Mouse (Mus musculus) forebrain, embryonic 11.5 days (tissue): ENCODE data around the gene Dph5. TPM values are rescaled to one million over a fixed set of nuclear protein-coding genes. Genes with fewer than 3 reads are reported as not detected.
"Not testable (repeated sequence)": the region's sequence is repeated elsewhere in the genome, so short reads cannot be mapped to it uniquely, and the experiment has no call there.

ENCODE experiments used
- ATAC-seq: fragments of 200-750 bp; cut with Nextera tagmentation; replicated peaks from 2 replicates; pipeline ENCODE4 v1.8.0; 2017; ENCODE audit warnings: moderate TSS enrichment; ENCODE audit not compliant: low FRiP score
- DNase-seq: peaks from one replicate; pipeline ENCODE4 v3.0.0-alpha.2; 2017; ENCODE audit warnings: low spot score
- H3K27ac ChIP-seq: fragments of 300-500 bp; sonication (generic); 2 replicates; pipeline ENCODE4 v1.5.1; 2014; ENCODE audit warnings: low read depth, low read length
- H3K27me3 ChIP-seq: fragments of 300-500 bp; sonication (generic); 2 replicates; pipeline ENCODE4 v1.6.1; 2014; ENCODE audit warnings: mild to moderate bottlenecking, low read length, mixed read lengths; ENCODE audit not compliant: control insufficient read depth, insufficient read depth
- H3K36me3 ChIP-seq: fragments of 300-500 bp; sonication (generic); 2 replicates; pipeline ENCODE4 v1.6.1; 2014; ENCODE audit warnings: mild to moderate bottlenecking, low read length, moderate library complexity, mixed read lengths; ENCODE audit not compliant: control insufficient read depth, insufficient read depth
- H3K4me1 ChIP-seq: fragments of 300-500 bp; sonication (generic); replicated peaks from 2 replicates; pipeline ENCODE4 v1.6.1; 2014; ENCODE audit warnings: low read length, mixed read lengths; ENCODE audit not compliant: control insufficient read depth, insufficient read depth
- H3K4me2 ChIP-seq: fragments of 300-500 bp; sonication (generic); 2 replicates; pipeline ENCODE4 v1.6.1; 2014; ENCODE audit warnings: low read depth, mild to moderate bottlenecking, low read length, moderate library complexity, mixed read lengths; ENCODE audit not compliant: severe bottlenecking
- H3K4me3 ChIP-seq: fragments of 300-500 bp; sonication (generic); 2 replicates; pipeline ENCODE4 v1.5.1; 2014; ENCODE audit warnings: low read depth, low read length
- H3K9ac ChIP-seq: fragments of 300-500 bp; sonication (generic); 2 replicates; pipeline ENCODE4 v1.6.1; 2014; ENCODE audit warnings: low read length
- H3K9me3 ChIP-seq: fragments of 300-500 bp; sonication (generic); 2 replicates; pipeline ENCODE4 v1.6.1; 2016; ENCODE audit warnings: low read length, mixed read lengths; ENCODE audit not compliant: control insufficient read depth
- WGBS: fragments of 180-500 bp; shearing (Covaris S2); extraction: QIAGEN DNeasy Blood & Tissue Kit; methylation state at CpG from one replicate; pipeline ENCODE4 v1.1.7; 2014; 5-methylcytosine and 5-hydroxymethylcytosine counted together
- polyA plus RNA-seq: library from polyadenylated mRNA; unstranded; fragments of >200 nt; fragmentation: Nextera tagmentation; extraction: Ambion mirVana; gene quantifications from 2 replicates; pipeline ENCODE4 v1.2.1, GENCODE M21; 2014

Dph5 gene
- polyA plus RNA-seq, 1 experiment from 2014 or later: 30.8 TPM

DNA sequence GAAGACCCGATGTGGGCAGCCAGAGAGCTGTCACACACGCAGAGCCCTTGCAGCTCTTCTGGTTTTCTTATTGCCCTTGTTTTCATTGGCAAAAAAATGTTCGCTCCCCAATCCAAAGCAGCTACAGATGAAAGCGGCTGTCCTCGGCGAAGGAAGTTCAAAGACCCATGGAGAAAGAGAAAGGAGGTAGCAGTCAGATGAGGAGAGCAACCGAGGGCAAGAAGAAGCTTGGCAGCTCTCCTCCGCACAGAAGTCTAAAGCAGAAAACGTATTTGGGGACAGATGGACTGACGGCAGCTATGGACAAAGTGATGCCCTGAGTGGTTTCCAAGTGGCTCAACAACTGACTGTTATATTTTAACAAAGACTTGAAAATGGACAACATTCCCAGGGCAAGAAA, 32.1 kb upstream of the Dph5 start:
- no peak overlapping the region; the same call in 1 of the 2 replicates for H3K9ac ChIP-seq
- peak overlapping the region; percentile 62; the same call in 1 of the 2 replicates for H3K27ac ChIP-seq
- WGBS: 36% methylated on average over 10 of the region's 10 CpGs
- H3K9me3 ChIP-seq: no peaks in the 10 kb centered on the region
- H3K4me1 ChIP-seq: peaks cover 14% of the 10 kb centered on the region
- ATAC-seq (no peak), DNase-seq (no peak)
- no peaks in the 10 kb centered on the region for H3K27me3 ChIP-seq
- no peaks in the 10 kb centered on the region for H3K36me3 ChIP-seq
- no peak overlapping the region for H3K4me3 ChIP-seq
- no peak overlapping the region for H3K4me2 ChIP-seq

DNA sequence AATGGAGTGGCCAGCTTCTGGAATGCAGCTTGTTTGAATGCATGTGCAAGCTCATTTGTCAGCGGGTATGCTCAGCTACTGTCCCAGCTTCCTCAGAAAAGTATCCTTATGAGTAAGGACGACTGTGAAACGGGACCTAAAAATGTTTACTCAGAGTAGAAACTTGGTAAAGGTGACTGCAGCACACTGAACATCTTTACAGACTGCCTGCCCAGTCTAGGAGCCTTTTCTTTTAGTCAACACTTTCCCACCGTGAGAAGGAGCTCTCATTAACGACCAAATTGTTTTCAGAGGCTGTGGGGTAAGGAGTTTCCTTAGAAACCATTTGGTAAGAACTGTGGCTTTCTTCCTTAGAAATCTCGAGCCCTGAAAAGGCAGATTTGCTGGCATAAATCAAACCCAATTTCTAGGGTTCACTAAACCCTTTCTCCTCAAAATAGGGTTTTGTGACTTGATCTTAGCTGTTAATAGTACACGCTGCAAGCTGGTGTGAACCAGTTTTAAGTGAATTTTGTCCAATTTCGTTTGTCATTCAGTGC, 31.1 kb upstream of the Dph5 start:
- H3K9ac ChIP-seq: 0 out of 2 replicates have a peak overlapping the region, but pooled peaks have one; percentile 2
- no peaks in the 10 kb centered on the region for H3K36me3 ChIP-seq
- H3K4me3 ChIP-seq: no peak overlapping the region
- no peaks in the 10 kb centered on the region for H3K9me3 ChIP-seq
- H3K27ac ChIP-seq: peak overlapping the region; percentile 87
- peaks cover 14% of the 10 kb centered on the region for H3K4me1 ChIP-seq
- WGBS: 11% methylated on average over 8 of the region's 8 CpGs
- H3K4me2 ChIP-seq: peak overlapping the region; percentile 33; the same call in 1 of the 2 replicates
- ATAC-seq (peak; percentile 82), DNase-seq (peak; percentile 60)
- H3K27me3 ChIP-seq: no peaks in the 10 kb centered on the region

DNA sequence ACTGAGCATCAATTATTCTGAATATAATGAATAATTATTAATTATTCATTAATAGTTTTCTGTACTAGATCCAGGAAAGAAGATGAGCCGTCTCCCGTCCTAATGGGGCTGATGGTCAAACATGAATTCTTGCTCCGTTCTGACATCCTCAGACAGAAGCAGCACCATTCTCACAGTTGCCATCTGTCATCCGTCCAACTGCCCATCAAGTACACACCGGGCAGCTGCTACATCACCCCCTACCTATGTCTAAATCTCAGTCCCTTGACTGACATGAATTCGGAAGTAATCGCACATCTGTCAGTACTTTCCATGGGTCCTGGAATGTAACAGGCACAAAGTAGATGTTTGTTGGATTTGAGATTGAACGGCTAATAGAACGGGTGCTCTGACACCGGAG, 30.2 kb upstream of the Dph5 start:
- ATAC-seq: peak; percentile 28; the same call in 1 of the 2 replicates
- H3K27me3 ChIP-seq: no peaks in the 10 kb centered on the region
- no peaks in the 10 kb centered on the region for H3K36me3 ChIP-seq
- peak overlapping the region; percentile 75; the same call in 1 of the 2 replicates for H3K27ac ChIP-seq
- WGBS: 50% methylated on average over 10 of the region's 10 CpGs
- DNase-seq: no peak
- H3K4me3 ChIP-seq: no peak overlapping the region
- H3K4me1 ChIP-seq: peaks cover 14% of the 10 kb centered on the region
- no peaks in the 10 kb centered on the region for H3K9me3 ChIP-seq
- no peak overlapping the region for H3K4me2 ChIP-seq
- H3K9ac ChIP-seq: no peak overlapping the region

DNA sequence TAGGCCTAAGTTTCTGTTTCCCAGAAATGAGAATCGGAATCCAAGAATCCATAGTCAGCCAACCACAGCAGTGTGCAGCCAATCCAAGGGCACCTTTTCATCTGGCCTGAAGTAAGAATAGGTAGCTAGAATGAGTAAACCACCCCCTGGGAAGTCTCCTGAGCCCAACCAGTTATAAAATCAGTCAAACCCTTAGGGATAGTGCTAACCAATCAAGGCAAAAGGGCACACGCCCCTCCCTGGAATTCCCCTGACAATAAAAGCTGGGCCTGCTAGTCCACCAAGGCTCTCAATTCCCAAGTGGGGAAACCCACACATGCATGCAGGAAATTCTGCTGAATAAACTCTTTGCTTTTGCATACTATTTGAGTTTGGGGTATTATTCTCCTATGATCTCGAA, 28.8 kb upstream of the Dph5 start:
- Histone ChIP-seq H3K4me3 (no peak overlapping the region), H3K27ac (no peak overlapping the region), H3K9ac (no peak overlapping the region), H3K9me3 (no peaks in the 10 kb centered on the region), H3K4me1 (peaks cover 14% of the 10 kb centered on the region), H3K27me3 (no peaks in the 10 kb centered on the region), H3K36me3 (no peaks in the 10 kb centered on the region), H3K4me2 (no peak overlapping the region)
- WGBS: 87% methylated on average over 3 of the region's 3 CpGs
- DNase-seq (no peak), ATAC-seq (no peak)

DNA sequence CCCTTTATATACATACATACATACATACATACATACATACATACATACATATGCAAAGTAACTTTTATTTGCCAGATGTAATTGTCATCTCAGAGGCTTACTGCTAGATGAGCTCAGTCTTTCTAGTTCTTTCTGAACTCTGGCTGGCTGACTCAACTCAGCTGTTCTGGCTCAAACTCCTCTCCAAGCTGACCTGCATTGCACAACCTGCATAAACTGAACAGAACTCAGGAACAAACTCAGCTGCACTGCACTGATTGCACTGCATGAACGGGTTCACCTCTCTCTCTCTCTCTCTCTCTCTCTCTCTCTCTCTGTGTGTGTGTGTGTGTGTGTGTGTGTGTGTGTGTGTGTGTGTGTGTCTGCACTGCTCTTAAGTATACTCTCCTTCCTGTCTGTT, 26.9 kb upstream of the Dph5 start:
- H3K27me3 ChIP-seq, H3K4me3 ChIP-seq, H3K4me2 ChIP-seq, DNase-seq, H3K9ac ChIP-seq, H3K27ac ChIP-seq, ATAC-seq, H3K36me3 ChIP-seq, H3K9me3 ChIP-seq: not testable (repeated sequence)
- WGBS: 100% methylated on average over 1 of the region's 1 CpGs
- peaks cover 11% of the 10 kb centered on the region for H3K4me1 ChIP-seq

DNA sequence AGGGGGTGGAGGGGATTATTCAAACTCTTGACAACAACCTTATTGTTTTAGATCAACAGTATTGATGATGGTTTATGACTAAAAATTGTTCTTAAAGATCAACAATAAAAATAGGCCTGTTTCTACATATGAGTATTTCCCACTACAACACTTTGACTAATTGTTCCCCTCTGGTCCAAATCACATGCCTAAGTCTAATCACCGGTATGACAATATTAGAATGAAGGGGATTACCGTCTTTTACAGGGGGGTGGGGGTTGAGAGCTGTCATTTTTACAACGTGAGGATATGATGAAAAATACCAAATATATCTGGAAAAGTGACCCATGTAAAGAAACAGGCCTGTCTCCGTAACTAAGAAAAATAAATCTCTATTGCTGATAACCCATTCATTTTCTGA, 24.1 kb upstream of the Dph5 start:
- WGBS: 79% methylated on average over 4 of the region's 4 CpGs
- H3K36me3 ChIP-seq: no peaks in the 10 kb centered on the region
- no peak for DNase-seq
- H3K27me3 ChIP-seq: no peaks in the 10 kb centered on the region
- H3K4me2 ChIP-seq: no peak overlapping the region
- peaks cover 1% of the 10 kb centered on the region; the same call in 1 of the 2 replicates for H3K4me1 ChIP-seq
- H3K4me3 ChIP-seq: no peak overlapping the region
- H3K27ac ChIP-seq: no peak overlapping the region
- H3K9ac ChIP-seq: no peak overlapping the region
- H3K9me3 ChIP-seq: no peaks in the 10 kb centered on the region
- ATAC-seq: no peak

DNA sequence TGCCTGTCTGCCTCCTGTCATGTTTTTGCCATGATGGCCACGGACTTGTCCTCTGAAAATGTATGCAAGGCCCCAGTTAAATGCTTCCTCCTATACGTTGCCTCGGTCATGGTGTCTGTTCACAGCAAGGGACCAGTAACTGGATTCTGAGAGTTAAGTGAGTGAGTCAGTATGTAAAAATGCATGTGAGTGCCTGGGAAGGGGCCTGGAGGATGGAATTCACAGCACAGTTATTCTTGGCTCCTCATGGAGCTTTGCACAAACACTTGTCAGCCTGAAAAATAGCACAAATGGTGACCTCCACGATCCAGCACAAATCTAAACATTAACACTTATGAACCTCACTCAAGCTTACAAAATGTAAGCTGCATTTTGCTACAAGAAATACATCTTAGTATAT, 20.5 kb upstream of the Dph5 start:
- no peaks in the 10 kb centered on the region for H3K27me3 ChIP-seq
- no peaks in the 10 kb centered on the region for H3K36me3 ChIP-seq
- ATAC-seq: no peak
- no peak overlapping the region for H3K9ac ChIP-seq
- H3K9me3 ChIP-seq: no peaks in the 10 kb centered on the region
- no peak for DNase-seq
- H3K4me2 ChIP-seq: no peak overlapping the region
- WGBS: 86% methylated on average over 4 of the region's 4 CpGs
- H3K4me1 ChIP-seq: no peaks in the 10 kb centered on the region
- no peak overlapping the region for H3K27ac ChIP-seq
- no peak overlapping the region for H3K4me3 ChIP-seq

DNA sequence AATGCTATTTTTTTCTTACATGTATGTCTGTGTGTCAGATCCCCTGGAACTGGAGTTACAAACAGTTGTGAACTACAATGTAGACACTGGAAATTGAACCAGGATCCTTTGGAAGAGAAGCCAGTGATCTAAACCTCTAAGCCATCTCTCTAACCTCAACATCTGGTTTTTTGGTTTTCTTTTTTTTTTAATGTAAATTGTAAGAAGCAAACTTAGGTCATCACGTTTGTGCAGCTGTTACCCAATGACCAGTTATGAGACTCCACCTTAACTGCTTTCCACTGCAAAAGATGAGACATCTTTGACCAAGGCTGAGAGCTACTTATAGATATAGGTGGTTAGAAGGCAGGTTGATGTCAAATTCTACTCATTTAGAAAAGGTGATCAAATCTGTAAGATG, 19.7 kb upstream of the Dph5 start:
- H3K4me2 ChIP-seq: no peak overlapping the region
- no peaks in the 10 kb centered on the region for H3K27me3 ChIP-seq
- H3K9ac ChIP-seq: no peak overlapping the region
- H3K4me1 ChIP-seq: no peaks in the 10 kb centered on the region
- no peaks in the 10 kb centered on the region for H3K9me3 ChIP-seq
- no peak for ATAC-seq
- no peak overlapping the region for H3K27ac ChIP-seq
- H3K4me3 ChIP-seq: no peak overlapping the region
- WGBS: 82% methylated on average over 1 of the region's 1 CpGs
- no peaks in the 10 kb centered on the region for H3K36me3 ChIP-seq
- DNase-seq: no peak

DNA sequence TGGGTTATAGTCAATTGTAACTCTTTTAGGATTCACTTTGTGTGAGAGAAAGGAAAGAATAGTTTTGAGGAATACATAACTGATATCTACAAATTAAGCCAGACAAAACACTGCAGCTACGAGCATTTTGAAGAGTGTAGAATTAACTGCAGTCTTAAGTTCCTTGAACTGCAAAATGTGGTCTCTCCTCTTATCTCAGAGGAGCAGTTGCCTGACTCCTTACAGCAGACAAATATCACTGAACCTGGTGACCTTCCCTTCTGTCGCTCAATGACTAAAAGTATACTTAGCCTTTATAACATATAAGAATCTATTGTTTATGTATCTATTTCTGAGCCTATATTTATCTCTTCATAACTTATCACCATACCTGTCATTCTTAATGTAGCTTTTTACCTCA, 18.3 kb upstream of the Dph5 start:
- DNase-seq (no peak), ATAC-seq (no peak)
- Histone ChIP-seq H3K9me3 (no peaks in the 10 kb centered on the region), H3K4me3 (no peak overlapping the region), H3K4me2 (no peak overlapping the region), H3K27ac (no peak overlapping the region), H3K27me3 (no peaks in the 10 kb centered on the region), H3K36me3 (no peaks in the 10 kb centered on the region), H3K9ac (no peak overlapping the region), H3K4me1 (no peaks in the 10 kb centered on the region)
- WGBS: 86% methylated on average over 2 of the region's 2 CpGs
